In genomic region chr10:61496231-61496630, GRCm38 (mm10) we compare ENCODE assay signal across 12 mouse cellular contexts. TPM values are rescaled to one million over a fixed set of nuclear protein-coding genes. Genes with fewer than 3 reads are reported as not detected.
DNase-seq lines count a peak whose midpoint lies in the region; ATAC-seq and TF ChIP-seq lines count a peak whose summit lies in the region.
"Had no signal": no experiment of that assay in that cellular context is flagged by ENCODE, and none has a peak within 500 bp of the region (broad histone marks: within the 10 kb centered on the region; RNA-seq: fewer than 3 reads in every experiment).

No protein-coding gene starts in this region.

- no peak for ATAC-seq in kidney, embryonic 15.5 days (replicated peaks; ENCODE audit: low FRiP score)
- no peak for ATAC-seq in embryonic facial prominence, embryonic 13.5 days (ENCODE audit: insufficient number of reproducible peaks, insufficient read depth, low FRiP score, low TSS enrichment, low read depth)
- ATAC-seq in liver, embryonic 12.5 days: no peak

- intact Hi-C loops in gastrocnemius, adult 2 months (cut with DNase I): no loop called here

- peak; percentile 55 for DNase-seq in gastrocnemius, adult 2 months
- DNase-seq in gastrocnemius, adult 18-20 months (ENCODE audit: low spot score): no peak
- no peak for DNase-seq in kidney, adult 8-10 months
- DNase-seq in c-Kit-positive CD71-positive TER-119-positive erythroid progenitor cells, embryonic 14.5 days (ENCODE audit: low spot score): no peak
- DNase-seq in cerebellum, adult 18-20 months: no peak
- DNase-seq: gastrocnemius, postnatal 25 days; kidney, postnatal 10 days; lung, postnatal 4 days; right cerebral cortex, postnatal 14 days had no signal

- H3K9ac ChIP-seq in kidney, embryonic 15.5 days: no peak overlapping the region
- H3K9ac ChIP-seq in embryonic facial prominence, embryonic 13.5 days: 0 out of 2 replicates have a peak overlapping the region, but pooled peaks have one; percentile 49
- no peak overlapping the region for H3K9ac ChIP-seq in liver, embryonic 12.5 days

- 39% methylated on average over 9 of the region's 9 CpGs for WGBS in kidney, embryonic 15.5 days
- 32% methylated on average over 9 of the region's 9 CpGs for WGBS in embryonic facial prominence, embryonic 13.5 days
- WGBS in liver, embryonic 12.5 days (ENCODE audit: insufficient replicate concordance): 72% methylated on average over 9 of the region's 9 CpGs

- no peak overlapping the region for H3K4me2 ChIP-seq in kidney, embryonic 15.5 days
- peak overlapping the region; percentile 16; the same call in 1 of the 2 replicates for H3K4me2 ChIP-seq in embryonic facial prominence, embryonic 13.5 days
- no peak overlapping the region for H3K4me2 ChIP-seq in liver, embryonic 12.5 days

- no peaks in the 10 kb centered on the region for H3K36me3 ChIP-seq in kidney, embryonic 15.5 days
- no peaks in the 10 kb centered on the region for H3K36me3 ChIP-seq in embryonic facial prominence, embryonic 13.5 days
- no peaks in the 10 kb centered on the region; the same call in 1 of the 2 replicates for H3K36me3 ChIP-seq in liver, embryonic 12.5 days

- H3K27ac ChIP-seq in gastrocnemius, adult 2 months: peak overlapping the region; percentile 49; the same call in 1 of the 2 replicates
- peak overlapping the region; percentile 70 for H3K27ac ChIP-seq in kidney, embryonic 15.5 days
- H3K27ac ChIP-seq in embryonic facial prominence, embryonic 13.5 days: peak overlapping the region; percentile 85
- 0 out of 2 replicates have a peak overlapping the region, but pooled peaks have one; percentile 41 for H3K27ac ChIP-seq in liver, embryonic 12.5 days

- TF ChIP-seq CTCF in gastrocnemius, adult 2 months (IDR thresholded peaks at IDR 0.05): no peak

- no peaks in the 10 kb centered on the region for H3K27me3 ChIP-seq in kidney, embryonic 15.5 days
- H3K27me3 ChIP-seq in embryonic facial prominence, embryonic 13.5 days: no peaks in the 10 kb centered on the region
- no peaks in the 10 kb centered on the region for H3K27me3 ChIP-seq in liver, embryonic 12.5 days (replicated peaks)

- H3K9me3 ChIP-seq in kidney, embryonic 15.5 days (replicated peaks): no peaks in the 10 kb centered on the region
- H3K9me3 ChIP-seq in embryonic facial prominence, embryonic 13.5 days: no peaks in the 10 kb centered on the region
- no peaks in the 10 kb centered on the region for H3K9me3 ChIP-seq in liver, embryonic 12.5 days (replicated peaks)

- no peak overlapping the region for H3K4me3 ChIP-seq in gastrocnemius, adult 2 months
- H3K4me3 ChIP-seq in kidney, embryonic 15.5 days (replicated peaks): no peak overlapping the region
- H3K4me3 ChIP-seq in embryonic facial prominence, embryonic 13.5 days: no peak overlapping the region
- H3K4me3 ChIP-seq in liver, embryonic 12.5 days: no peak overlapping the region

- H3K4me1 ChIP-seq in kidney, embryonic 15.5 days: peaks cover 36% of the 10 kb centered on the region
- peaks cover 35% of the 10 kb centered on the region for H3K4me1 ChIP-seq in embryonic facial prominence, embryonic 13.5 days
- peaks cover 43% of the 10 kb centered on the region for H3K4me1 ChIP-seq in liver, embryonic 12.5 days

RNA-seq across cellular contexts. Expression of gene Lrrc20, which starts 20.6 kb away (rescaled TPM):
- 100 to 1,000 TPM; 133 to 164 TPM for total RNA-seq in gastrocnemius, adult 2 months (2021)
- 100 to 1,000 TPM; 161 to 167 TPM for total RNA-seq in gastrocnemius, adult 18-20 months (2021)
- 8.1 and 8.4 TPM in 2 replicates for polyA plus RNA-seq in kidney, embryonic 15.5 days (2015; fragmentation: Nextera tagmentation; extraction: Ambion mirVana)
- polyA plus RNA-seq in embryonic facial prominence, embryonic 13.5 days (2015; fragmentation: Nextera tagmentation; extraction: Ambion mirVana): 10.2 and 12.4 TPM in 2 replicates
- 9.1 and 10.2 TPM in 2 replicates for polyA plus RNA-seq in liver, embryonic 12.5 days (2016; fragmentation: Nextera tagmentation; extraction: Ambion mirVana)

RNA-seq across cellular contexts. Expression of gene Eif4ebp2, which starts 43.8 kb away (rescaled TPM):
- total RNA-seq in gastrocnemius, adult 2 months (2021): 100 to 1,000 TPM; 117 to 161 TPM
- total RNA-seq in gastrocnemius, adult 18-20 months (2021): 100 to 1,000 TPM; 147 to 178 TPM
- polyA plus RNA-seq in kidney, embryonic 15.5 days (2015; fragmentation: Nextera tagmentation; extraction: Ambion mirVana): 69.4 and 70.0 TPM in 2 replicates
- polyA plus RNA-seq in embryonic facial prominence, embryonic 13.5 days (2015; fragmentation: Nextera tagmentation; extraction: Ambion mirVana): 63.3 and 67.6 TPM in 2 replicates
- 55.2 and 57.6 TPM in 2 replicates for polyA plus RNA-seq in liver, embryonic 12.5 days (2016; fragmentation: Nextera tagmentation; extraction: Ambion mirVana)
